Mouse (Mus musculus): ENCODE data around the gene Dnaaf2.

- TF ChIP-seq CTCF (IDR thresholded peaks at IDR 0.05; ENCODE audit: insufficient read depth, low read length) (no peak), POLR2A (IDR thresholded peaks at IDR 0.05; ENCODE audit: borderline replicate concordance, extremely low read depth, low read depth, low read length) (no peak)
Measured at GRCm38 (mm10) chr12:69204052-69204833, 6.0 kb upstream of the Dnaaf2 start, which contains the start of gene Gm49384.

Data from lung, adult 2 months (tissue).